Mouse (Mus musculus) mesoderm, embryonic 11.5 days (tissue): ENCODE measurements around the gene Lamb1.

ENCODE experiments used
- DNase-seq: peaks from one replicate; pipeline ENCODE4 v3.0.0-alpha.2; 2012; ENCODE audit warnings: low read depth, low spot score

The Lamb1 gene

GRCm38 (mm10) chr12:31314310-31314709, 49.3 kb downstream of the Lamb1 start:
- DNase-seq = no peak

- DNase-seq = no peak
Measured at GRCm38 (mm10) chr12:31315961-31316360, 50.9 kb downstream of the Lamb1 start.

DNA sequence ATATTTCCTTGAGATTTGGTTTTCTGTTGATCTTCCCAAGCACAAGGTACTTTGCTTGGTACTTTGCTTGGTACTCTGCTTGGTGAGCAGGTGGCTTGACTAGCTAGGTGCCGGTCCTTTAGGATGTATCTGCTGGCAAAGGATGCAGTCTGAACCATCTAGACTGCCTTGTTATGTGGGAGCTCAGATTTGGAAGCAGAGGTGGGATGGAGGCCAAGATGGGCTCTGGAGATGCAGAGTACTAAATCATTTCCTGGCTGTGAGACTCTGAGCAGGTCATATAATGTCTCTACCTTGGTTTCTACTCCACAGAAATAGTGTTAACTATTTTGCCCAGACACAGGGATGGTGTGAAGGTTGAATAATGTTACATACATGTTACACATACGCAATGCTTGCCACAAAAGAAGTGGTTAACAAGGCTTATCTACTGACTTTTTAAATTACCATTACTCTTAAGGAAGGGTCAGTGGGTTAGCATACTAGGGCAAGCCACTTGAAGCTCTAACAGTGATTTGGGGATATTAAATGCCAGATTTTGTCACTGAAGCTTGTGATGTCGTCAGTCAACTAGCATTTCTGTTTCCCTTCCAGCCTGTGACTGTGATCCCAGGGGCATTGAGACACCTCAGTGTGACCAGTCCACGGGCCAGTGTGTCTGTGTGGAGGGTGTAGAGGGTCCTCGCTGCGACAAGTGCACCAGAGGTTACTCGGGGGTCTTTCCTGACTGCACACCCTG, 52.8 kb downstream of the Lamb1 start:
- no peak for DNase-seq

- DNase-seq = no peak
Measured at GRCm38 (mm10) chr12:31318409-31318963, 53.5 kb downstream of the Lamb1 start.

DNA sequence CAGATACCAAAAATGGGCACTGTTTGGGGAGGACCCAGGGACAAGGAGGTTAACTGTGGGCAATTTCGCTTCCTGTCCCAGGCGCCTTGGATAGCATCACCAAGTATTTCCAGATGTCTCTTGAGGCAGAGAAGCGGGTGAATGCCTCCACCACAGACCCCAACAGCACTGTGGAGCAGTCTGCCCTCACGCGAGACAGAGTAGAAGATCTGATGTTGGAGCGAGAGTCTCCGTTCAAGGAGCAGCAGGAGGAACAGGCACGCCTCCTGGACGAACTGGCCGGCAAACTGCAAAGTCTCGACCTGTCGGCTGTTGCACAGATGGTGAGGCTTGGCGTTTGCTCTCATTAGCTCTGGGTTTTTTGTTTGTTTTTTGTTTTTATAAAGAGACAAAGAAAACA, 55.8 kb downstream of the Lamb1 start:
- DNase-seq = peak; percentile 55

- DNase-seq = no peak
Measured at GRCm38 (mm10) chr12:31321532-31321931, 56.5 kb downstream of the Lamb1 start.

- no peak for DNase-seq
Measured at GRCm38 (mm10) chr12:31323136-31323695, 58.2 kb downstream of the Lamb1 start.

DNA sequence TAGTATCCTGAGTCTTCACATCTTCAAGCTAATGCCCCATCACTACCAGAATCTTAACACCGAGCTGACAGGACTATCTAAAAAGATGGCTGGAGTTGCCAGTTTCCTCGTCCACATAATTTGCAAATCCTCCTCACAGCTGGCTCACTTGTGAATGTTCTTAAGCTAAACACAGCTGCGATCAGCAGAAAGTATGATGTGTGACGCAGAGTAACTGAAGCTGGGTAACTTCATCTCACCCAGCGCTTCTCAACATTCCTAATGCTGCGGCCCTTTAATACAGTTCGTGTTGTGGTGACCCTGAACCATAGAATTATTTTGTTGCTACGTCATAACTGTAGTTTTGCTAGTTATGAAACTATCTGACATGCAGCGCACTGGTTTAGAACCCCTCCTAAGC, 62.1 kb downstream of the Lamb1 start:
- no peak for DNase-seq

GRCm38 (mm10) chr12:31333261-31333660, 68.2 kb downstream of the Lamb1 start:
- DNase-seq = no peak

GRCm38 (mm10) chr12:31350191-31350943, 85.3 kb downstream of the Lamb1 start:
- no peak for DNase-seq

DNA sequence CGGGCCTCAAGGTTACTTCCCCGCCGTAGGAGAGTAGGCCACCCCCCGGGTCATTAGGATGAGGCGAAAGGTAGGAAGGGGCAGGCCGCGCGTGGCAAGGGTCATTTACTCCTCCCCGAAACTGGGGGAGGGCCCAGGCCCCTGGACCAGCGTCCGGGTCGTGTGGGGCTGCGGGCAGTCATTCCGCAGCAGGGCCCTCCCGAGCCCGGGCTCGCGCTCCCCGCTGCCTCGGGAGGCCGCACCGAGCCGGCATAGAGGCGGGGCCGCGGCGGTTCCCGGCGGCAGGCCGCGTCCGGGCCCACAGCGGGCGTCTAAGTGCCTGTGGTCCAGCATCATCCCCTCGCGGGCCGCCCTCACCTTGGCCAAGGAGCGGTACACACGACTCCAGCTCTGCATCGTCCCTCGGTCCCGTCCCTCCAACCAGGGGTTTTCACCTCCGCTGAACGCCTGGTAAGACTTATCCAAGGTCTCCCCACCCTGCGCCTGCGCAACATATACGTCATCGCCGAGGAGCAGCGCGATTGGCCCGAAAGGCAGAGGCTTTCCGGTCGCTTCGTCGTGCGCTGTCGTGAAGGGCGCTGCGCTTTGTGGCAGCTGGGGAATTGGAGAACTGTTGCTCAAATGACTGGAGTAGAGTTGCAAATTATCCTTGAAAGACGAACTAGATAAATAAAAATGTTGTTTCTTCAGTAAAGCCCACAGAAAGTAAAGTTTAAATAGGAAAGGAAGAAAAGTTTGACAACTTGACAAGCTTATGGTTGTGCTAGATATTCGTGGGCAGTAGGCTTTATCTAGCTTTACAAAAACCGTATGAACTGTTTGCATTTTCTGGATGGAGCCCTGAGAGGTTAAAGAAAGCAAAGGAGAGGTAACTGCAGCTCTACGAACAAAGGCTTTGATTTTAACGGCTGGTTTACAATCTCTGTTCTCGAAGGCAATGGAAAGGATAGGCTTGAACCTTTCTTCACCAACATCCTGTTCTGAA, 86.2 kb downstream of the Lamb1 start, which contains the start of gene Dld:
Gene Dld (minus strand): TSS at position 510 of the 985 bp plus-strand sequence.
- peak; percentile 96 for DNase-seq

DNA sequence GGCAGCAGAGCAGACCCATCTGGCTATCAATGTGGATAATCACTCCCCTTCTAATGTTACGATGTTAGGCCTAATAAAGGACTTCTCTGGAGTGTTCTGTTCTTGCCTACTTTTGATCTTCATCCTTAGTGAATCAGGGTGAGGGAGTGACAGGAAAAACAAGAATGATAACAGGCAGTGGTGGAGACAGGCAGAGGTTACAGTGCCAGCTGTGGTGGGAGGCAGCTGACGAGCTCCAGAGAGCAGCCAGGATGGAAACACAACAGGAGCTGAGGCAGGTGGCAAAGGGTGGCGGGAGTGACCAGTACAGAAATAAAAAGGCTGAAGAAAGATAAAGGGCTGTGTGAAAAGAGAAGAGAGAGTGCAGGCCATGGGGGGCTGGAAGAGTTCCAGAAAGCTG, 101.4 kb downstream of the Lamb1 start:
- DNase-seq = no peak

GRCm38 (mm10) chr12:31367721-31368120, 102.7 kb downstream of the Lamb1 start:
- no peak for DNase-seq

GRCm38 (mm10) chr12:31369118-31369517, 104.1 kb downstream of the Lamb1 start:
- DNase-seq = peak; percentile 28

DNA sequence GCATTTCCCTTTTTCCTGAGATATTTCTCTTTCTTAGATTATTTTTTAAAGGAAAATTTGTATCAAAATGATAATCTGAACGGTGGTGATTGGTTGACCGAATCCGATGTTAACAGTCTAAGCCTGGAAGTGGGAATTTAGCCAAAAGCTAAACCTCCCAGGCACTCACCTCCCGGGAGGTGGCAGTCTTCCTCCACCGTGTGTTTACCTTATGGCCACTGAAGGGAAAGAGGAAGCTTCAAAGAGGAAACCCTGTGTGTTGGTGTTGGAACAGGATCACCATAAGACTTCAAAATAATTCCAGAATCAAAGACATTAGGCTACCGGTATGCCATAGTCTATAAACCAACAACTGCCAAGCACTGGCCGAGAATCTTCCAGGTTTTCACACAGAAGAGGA, 104.6 kb downstream of the Lamb1 start:
- no peak for DNase-seq

GRCm38 (mm10) chr12:31374603-31375282, 109.7 kb downstream of the Lamb1 start:
- DNase-seq = peak; percentile 84

GRCm38 (mm10) chr12:31375283-31375615, 110.2 kb downstream of the Lamb1 start:
- no peak for DNase-seq

DNA sequence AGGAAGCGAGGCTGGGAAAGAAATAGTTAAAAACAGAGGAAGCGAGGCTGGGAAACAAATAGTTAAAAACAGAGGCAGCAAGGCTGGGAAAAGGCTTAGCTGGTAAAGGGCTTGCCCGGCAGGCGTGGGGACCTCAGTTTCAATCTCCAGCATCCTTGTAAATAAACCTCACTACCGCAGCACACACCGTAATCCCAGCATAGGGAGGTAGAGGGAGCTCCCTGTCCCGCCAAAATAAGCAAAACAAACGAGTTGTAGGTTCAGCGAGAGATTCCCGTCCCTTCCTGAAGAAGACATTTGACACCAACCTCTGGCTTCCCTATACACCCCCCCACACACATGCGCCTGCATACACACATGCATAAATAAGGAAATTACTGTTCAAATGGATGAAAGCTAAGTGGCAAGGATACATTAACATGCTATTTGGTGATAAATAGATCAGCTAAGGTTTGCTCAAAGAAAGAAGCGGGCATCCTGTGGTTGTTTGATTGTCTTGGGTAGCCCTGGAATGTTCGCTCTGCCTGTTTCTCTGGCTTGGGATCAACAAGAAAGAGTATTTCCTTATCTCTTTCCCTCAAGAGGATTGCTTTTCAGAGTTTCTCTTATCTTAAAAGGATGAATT, 111.4 kb downstream of the Lamb1 start:
- peak; percentile 46 for DNase-seq

DNA sequence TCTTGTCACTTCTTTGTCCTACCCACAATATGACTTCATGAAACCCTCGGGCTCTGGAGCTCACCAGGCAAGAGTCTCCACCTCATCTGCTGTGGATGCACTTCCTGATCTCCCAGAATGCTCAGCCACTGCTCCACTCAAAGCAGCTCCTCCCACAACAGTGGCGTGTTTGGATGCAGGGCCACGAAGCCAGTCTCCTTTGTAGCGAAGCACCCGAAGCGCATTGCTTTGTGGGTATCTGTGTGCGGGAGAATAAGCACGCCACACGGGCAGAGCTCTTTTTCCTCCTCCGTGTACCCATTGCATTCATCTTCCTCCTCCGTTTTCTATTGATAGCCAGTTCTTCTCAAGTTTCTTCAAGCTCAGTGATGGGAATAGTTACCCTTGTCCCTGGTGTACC, 112.2 kb downstream of the Lamb1 start:
- no peak for DNase-seq
